Mouse (Mus musculus): ENCODE measurements around the gene Prdm11. TPM values are rescaled to one million over a fixed set of nuclear protein-coding genes. Genes with fewer than 3 reads are reported as not detected.
A peak's percentile ranks its signal among the peaks of the same experiment; 100 is the strongest.

Gene Prdm11
- polyA plus RNA-seq, 1 experiment from 2014 or later, result 0.76 TPM

- 41% methylated on average over 11 of the region's 11 CpGs for WGBS
Observed at GRCm38 (mm10) chr2:92954404-92955114, 91.4 kb downstream of the Prdm11 start.

GRCm38 (mm10) chr2:92953450-92953849 is 92.5 kb downstream of the Prdm11 start:
- ATAC-seq (no peak), DNase-seq (ENCODE audit: low spot score) (no peak)
- no peaks in the 10 kb centered on the region for H3K9me3 ChIP-seq (replicated peaks; ENCODE audit: control insufficient read depth, low read length)
- no peak overlapping the region for H3K4me2 ChIP-seq (ENCODE audit: low read length)
- no peak overlapping the region for H3K4me3 ChIP-seq (ENCODE audit: low read depth, low read length)
- no peaks in the 10 kb centered on the region; the same call in 1 of the 2 replicates for H3K4me1 ChIP-seq (ENCODE audit: control insufficient read depth, insufficient read depth, low read length)
- no peaks in the 10 kb centered on the region for H3K36me3 ChIP-seq (ENCODE audit: control insufficient read depth, insufficient read depth, low read length)
- H3K27ac ChIP-seq (ENCODE audit: low read depth, low read length), result no peak overlapping the region
- WGBS, result 90% methylated on average over 17 of the region's 17 CpGs
- H3K27me3 ChIP-seq (replicated peaks; ENCODE audit: control insufficient read depth, insufficient read depth, low read length), result no peaks in the 10 kb centered on the region
- no peak overlapping the region for H3K9ac ChIP-seq (ENCODE audit: low read length)

More at GRCm38 (mm10) chr2:92954404-92955114, 91.4 kb downstream of the Prdm11 start:
- Histone ChIP-seq H3K9me3 (replicated peaks; ENCODE audit: control insufficient read depth, low read length) (no peaks in the 10 kb centered on the region), H3K27ac (ENCODE audit: low read depth, low read length) (no peak overlapping the region), H3K4me1 (ENCODE audit: control insufficient read depth, insufficient read depth, low read length) (no peaks in the 10 kb centered on the region), H3K4me2 (ENCODE audit: low read length) (no peak overlapping the region), H3K9ac (ENCODE audit: low read length) (no peak overlapping the region), H3K27me3 (replicated peaks; ENCODE audit: control insufficient read depth, insufficient read depth, low read length) (no peaks in the 10 kb centered on the region), H3K4me3 (ENCODE audit: low read depth, low read length) (no peak overlapping the region), H3K36me3 (ENCODE audit: control insufficient read depth, insufficient read depth, low read length) (no peaks in the 10 kb centered on the region)
- DNase-seq (ENCODE audit: low spot score) (peak; percentile 66), ATAC-seq (no peak)

GRCm38 (mm10) chr2:92949518-92949917 is 96.4 kb downstream of the Prdm11 start:
- H3K36me3 ChIP-seq (ENCODE audit: control insufficient read depth, insufficient read depth, low read length), result no peaks in the 10 kb centered on the region
- H3K27ac ChIP-seq (ENCODE audit: low read depth, low read length), result no peak overlapping the region
- 35% methylated on average over 1 of the region's 1 CpGs for WGBS
- no peaks in the 10 kb centered on the region for H3K9me3 ChIP-seq (replicated peaks; ENCODE audit: control insufficient read depth, low read length)
- no peak overlapping the region for H3K9ac ChIP-seq (ENCODE audit: low read length)
- H3K4me3 ChIP-seq (ENCODE audit: low read depth, low read length), result no peak overlapping the region
- ATAC-seq (no peak), DNase-seq (ENCODE audit: low spot score) (no peak)
- peaks cover 4% of the 10 kb centered on the region; the same call in 1 of the 2 replicates for H3K4me1 ChIP-seq (ENCODE audit: control insufficient read depth, insufficient read depth, low read length)
- H3K4me2 ChIP-seq (ENCODE audit: low read length), result no peak overlapping the region
- H3K27me3 ChIP-seq (replicated peaks; ENCODE audit: control insufficient read depth, insufficient read depth, low read length), result no peaks in the 10 kb centered on the region

GRCm38 (mm10) chr2:92948699-92949300 is 97.2 kb downstream of the Prdm11 start:
- Histone ChIP-seq H3K9me3 (replicated peaks; ENCODE audit: control insufficient read depth, low read length) (no peaks in the 10 kb centered on the region), H3K4me3 (ENCODE audit: low read depth, low read length) (no peak overlapping the region), H3K27ac (ENCODE audit: low read depth, low read length) (no peak overlapping the region), H3K4me1 (ENCODE audit: control insufficient read depth, insufficient read depth, low read length) (peaks cover 4% of the 10 kb centered on the region; the same call in 1 of the 2 replicates), H3K9ac (ENCODE audit: low read length) (no peak overlapping the region), H3K4me2 (ENCODE audit: low read length) (no peak overlapping the region), H3K27me3 (replicated peaks; ENCODE audit: control insufficient read depth, insufficient read depth, low read length) (no peaks in the 10 kb centered on the region), H3K36me3 (ENCODE audit: control insufficient read depth, insufficient read depth, low read length) (no peaks in the 10 kb centered on the region)
- 57% methylated on average over 7 of the region's 7 CpGs for WGBS
- ATAC-seq (no peak), DNase-seq (ENCODE audit: low spot score) (no peak)

- H3K9ac ChIP-seq (ENCODE audit: low read length), result no peak overlapping the region
- DNase-seq (ENCODE audit: low spot score), result peak; percentile 15
- H3K27me3 ChIP-seq (replicated peaks; ENCODE audit: control insufficient read depth, insufficient read depth, low read length), result no peaks in the 10 kb centered on the region
- H3K4me2 ChIP-seq (ENCODE audit: low read length), result no peak overlapping the region
- peaks cover 4% of the 10 kb centered on the region; the same call in 1 of the 2 replicates for H3K4me1 ChIP-seq (ENCODE audit: control insufficient read depth, insufficient read depth, low read length)
- H3K4me3 ChIP-seq (ENCODE audit: low read depth, low read length), result no peak overlapping the region
- H3K27ac ChIP-seq (ENCODE audit: low read depth, low read length), result no peak overlapping the region
- 12% methylated on average over 12 of the region's 12 CpGs for WGBS
- no peaks in the 10 kb centered on the region for H3K9me3 ChIP-seq (replicated peaks; ENCODE audit: control insufficient read depth, low read length)
- no peaks in the 10 kb centered on the region for H3K36me3 ChIP-seq (ENCODE audit: control insufficient read depth, insufficient read depth, low read length)
- no peak for ATAC-seq
Observed at GRCm38 (mm10) chr2:92947981-92948698, 97.8 kb downstream of the Prdm11 start.

GRCm38 (mm10) chr2:92945824-92946598 is 100.0 kb downstream of the Prdm11 start:
- H3K27ac ChIP-seq (ENCODE audit: low read depth, low read length), result no peak overlapping the region
- H3K36me3 ChIP-seq (ENCODE audit: control insufficient read depth, insufficient read depth, low read length), result no peaks in the 10 kb centered on the region
- peaks cover 4% of the 10 kb centered on the region; the same call in 1 of the 2 replicates for H3K4me1 ChIP-seq (ENCODE audit: control insufficient read depth, insufficient read depth, low read length)
- no peak overlapping the region for H3K9ac ChIP-seq (ENCODE audit: low read length)
- no peaks in the 10 kb centered on the region for H3K9me3 ChIP-seq (replicated peaks; ENCODE audit: control insufficient read depth, low read length)
- ATAC-seq (no peak), DNase-seq (ENCODE audit: low spot score) (no peak)
- WGBS, result 90% methylated on average over 11 of the region's 11 CpGs
- no peak overlapping the region for H3K4me2 ChIP-seq (ENCODE audit: low read length)
- no peak overlapping the region for H3K4me3 ChIP-seq (ENCODE audit: low read depth, low read length)
- H3K27me3 ChIP-seq (replicated peaks; ENCODE audit: control insufficient read depth, insufficient read depth, low read length), result no peaks in the 10 kb centered on the region

- no peak overlapping the region for H3K9ac ChIP-seq (ENCODE audit: low read length)
Observed at GRCm38 (mm10) chr2:92945125-92945746, 100.7 kb downstream of the Prdm11 start.

GRCm38 (mm10) chr2:92944356-92944755 is 101.6 kb downstream of the Prdm11 start:
- no peak overlapping the region for H3K4me2 ChIP-seq (ENCODE audit: low read length)
- H3K27ac ChIP-seq (ENCODE audit: low read depth, low read length), result no peak overlapping the region
- ATAC-seq (no peak), DNase-seq (ENCODE audit: low spot score) (no peak)
- 83% methylated on average over 3 of the region's 3 CpGs for WGBS
- no peaks in the 10 kb centered on the region for H3K9me3 ChIP-seq (replicated peaks; ENCODE audit: control insufficient read depth, low read length)
- no peak overlapping the region for H3K9ac ChIP-seq (ENCODE audit: low read length)
- H3K4me3 ChIP-seq (ENCODE audit: low read depth, low read length), result no peak overlapping the region
- peaks cover 4% of the 10 kb centered on the region; the same call in 1 of the 2 replicates for H3K4me1 ChIP-seq (ENCODE audit: control insufficient read depth, insufficient read depth, low read length)
- H3K27me3 ChIP-seq (replicated peaks; ENCODE audit: control insufficient read depth, insufficient read depth, low read length), result no peaks in the 10 kb centered on the region
- H3K36me3 ChIP-seq (ENCODE audit: control insufficient read depth, insufficient read depth, low read length), result no peaks in the 10 kb centered on the region

More at GRCm38 (mm10) chr2:92945125-92945746, 100.7 kb downstream of the Prdm11 start:
- no peak for DNase-seq (ENCODE audit: low spot score)
- H3K36me3 ChIP-seq (ENCODE audit: control insufficient read depth, insufficient read depth, low read length), result no peaks in the 10 kb centered on the region
- H3K27me3 ChIP-seq (replicated peaks; ENCODE audit: control insufficient read depth, insufficient read depth, low read length), result no peaks in the 10 kb centered on the region
- H3K27ac ChIP-seq (ENCODE audit: low read depth, low read length), result no peak overlapping the region
- WGBS, result 95% methylated on average over 11 of the region's 11 CpGs
- no peak for ATAC-seq
- no peak overlapping the region for H3K4me2 ChIP-seq (ENCODE audit: low read length)
- no peak overlapping the region for H3K4me3 ChIP-seq (ENCODE audit: low read depth, low read length)
- H3K9me3 ChIP-seq (replicated peaks; ENCODE audit: control insufficient read depth, low read length), result no peaks in the 10 kb centered on the region
- H3K4me1 ChIP-seq (ENCODE audit: control insufficient read depth, insufficient read depth, low read length), result peaks cover 4% of the 10 kb centered on the region; the same call in 1 of the 2 replicates

Measured in forebrain, embryonic 14.5 days (tissue).